Mouse (Mus musculus) bone marrow, adult 2 months (tissue): ENCODE measurements around the gene Ppdpf.

ENCODE experiments used
- CTCF ChIP-seq: fragments of 200-500 bp; IDR thresholded peaks from 2 replicates; pipeline ENCODE4 v1.5.1; 2011; ENCODE audit warnings: low read length, control low read depth; ENCODE audit not compliant: control insufficient read depth, insufficient read depth
- POLR2A ChIP-seq: fragments of 200-500 bp; IDR thresholded peaks from 2 replicates; pipeline ENCODE4 v1.6.1; 2011; ENCODE audit warnings: low read depth, mild to moderate bottlenecking, control low read depth, low read length, borderline replicate concordance; ENCODE audit not compliant: control insufficient read depth

DNA sequence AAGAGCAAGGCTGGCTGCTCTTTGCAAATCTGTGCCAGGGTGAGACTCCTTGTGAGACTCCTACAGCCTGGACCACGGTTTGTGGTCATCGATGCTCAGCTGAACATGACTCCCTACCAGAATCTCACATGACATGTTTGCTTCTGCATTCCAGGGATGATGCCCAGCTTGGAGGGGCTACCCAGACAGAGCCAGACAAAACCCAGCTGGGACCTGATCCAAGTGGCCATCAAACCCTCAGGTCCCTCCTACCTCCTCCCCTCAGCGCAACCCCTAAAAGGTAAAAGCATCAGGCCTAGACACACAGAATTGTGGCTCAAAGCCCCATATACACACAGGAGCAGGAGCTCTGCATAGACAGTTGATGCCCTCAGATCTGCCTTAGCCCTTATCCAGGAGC is 32.7 kb upstream of the Ppdpf start:
- TF ChIP-seq CTCF = no peak
- TF ChIP-seq POLR2A = no peak
